Mouse (Mus musculus): ENCODE measurements at regions not wholly inside any gene's neighbourhood (a gene's known extent, or its start where the extent isn't known, plus 50 kb on each side); places are given as distances from the start of the nearest gene placed in this dataset.
"Not testable (repeated sequence)": the region's sequence is repeated elsewhere in the genome, so short reads cannot be mapped to it uniquely, and the experiment has no call there.

DNA sequence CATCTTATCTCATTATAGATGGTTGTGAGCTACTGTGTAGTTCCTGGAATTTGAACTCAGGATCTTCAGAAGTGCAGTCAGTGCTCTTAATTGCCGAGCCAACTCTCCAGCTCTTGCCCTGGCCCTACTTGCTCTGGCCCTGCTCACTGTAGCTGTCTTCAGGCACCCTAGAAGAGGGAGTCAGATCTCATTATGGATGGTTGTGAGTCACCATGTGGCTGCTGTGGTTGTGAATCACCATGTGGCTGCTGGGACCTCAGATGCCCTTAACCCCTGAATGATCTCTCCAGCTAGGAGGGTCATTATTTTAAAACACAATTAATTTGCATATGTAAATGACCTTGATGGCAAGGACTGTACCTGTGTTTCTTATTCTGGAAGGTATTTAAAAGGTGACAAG lies 249.1 kb upstream of the Pfkp start:
- ATAC-seq, result no peak
- Histone ChIP-seq H3K4me1 (replicated peaks) (no peaks in the 10 kb centered on the region), H3K4me2 (replicated peaks) (no peak overlapping the region), H3K9ac (no peak overlapping the region), H3K36me3 (no peaks in the 10 kb centered on the region), H3K4me3 (replicated peaks) (no peak overlapping the region), H3K27ac (no peak overlapping the region), H3K9me3 (no peaks in the 10 kb centered on the region), H3K27me3 (replicated peaks) (no peaks in the 10 kb centered on the region)
- 68% methylated on average over 1 of the region's 1 CpGs for WGBS

DNA sequence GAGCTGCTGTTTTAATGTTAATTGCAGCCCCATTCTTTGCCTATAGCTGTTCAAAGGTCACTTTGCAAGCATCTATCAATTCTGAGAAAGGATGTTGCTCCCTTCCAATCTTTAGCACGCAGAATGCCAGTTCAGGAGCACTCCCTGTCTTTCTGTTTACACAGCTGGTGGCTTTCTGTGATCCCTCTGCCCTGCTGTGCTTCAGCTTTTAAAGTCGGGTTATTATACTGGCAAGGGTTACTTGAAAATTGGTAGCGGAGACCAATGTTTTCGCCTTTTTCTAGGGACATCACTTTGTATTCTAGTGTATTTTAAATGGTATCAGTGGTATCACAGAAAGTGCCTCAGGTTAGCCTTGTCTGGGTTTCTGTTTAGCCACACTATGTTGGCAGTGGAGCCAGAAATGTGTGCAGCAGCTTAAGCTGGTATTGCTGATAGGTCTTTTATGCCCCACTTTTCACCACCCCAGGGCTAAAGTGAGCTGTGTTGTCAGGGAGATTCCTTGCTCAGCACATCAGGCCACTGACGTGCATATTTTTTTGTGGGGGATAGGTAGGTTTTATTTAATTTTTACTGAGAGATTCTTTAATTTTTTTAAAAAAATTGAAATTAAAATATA lies 243.0 kb upstream of the Pfkp start:
- H3K4me2 ChIP-seq (replicated peaks), result no peak overlapping the region
- no peaks in the 10 kb centered on the region for H3K27me3 ChIP-seq (replicated peaks)
- no peaks in the 10 kb centered on the region for H3K9me3 ChIP-seq
- H3K9ac ChIP-seq, result no peak overlapping the region
- H3K27ac ChIP-seq, result no peak overlapping the region
- no peaks in the 10 kb centered on the region for H3K4me1 ChIP-seq (replicated peaks)
- no peaks in the 10 kb centered on the region for H3K36me3 ChIP-seq
- H3K4me3 ChIP-seq (replicated peaks), result no peak overlapping the region
- WGBS, result 47% methylated on average over 5 of the region's 5 CpGs
- peak; percentile 45; the same call in 1 of the 2 replicates for ATAC-seq

DNA sequence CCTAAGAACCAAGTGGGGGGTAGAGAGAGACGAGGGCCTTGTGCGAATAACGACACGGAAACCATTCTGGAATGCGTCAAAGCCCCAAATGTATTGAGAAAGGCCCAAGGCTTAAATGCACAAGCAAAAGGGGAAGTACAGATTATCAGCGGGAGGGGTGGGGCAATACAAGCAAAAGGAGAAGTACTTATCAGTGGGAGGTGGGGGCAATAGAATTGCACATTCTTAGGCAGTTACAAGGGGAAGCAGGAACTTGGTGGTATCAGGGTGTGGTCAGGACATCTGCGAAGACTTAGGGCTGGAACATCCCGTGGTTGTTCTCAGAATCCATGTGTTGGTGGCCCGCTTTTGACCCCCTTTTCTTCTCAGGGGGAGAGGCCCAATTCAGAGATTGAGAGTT lies 240.9 kb upstream of the Pfkp start:
- not testable (repeated sequence) for H3K4me2 ChIP-seq (replicated peaks); H3K4me1 ChIP-seq (replicated peaks); H3K27ac ChIP-seq; H3K4me3 ChIP-seq (replicated peaks); H3K9ac ChIP-seq; H3K36me3 ChIP-seq; ATAC-seq; H3K9me3 ChIP-seq; H3K27me3 ChIP-seq (replicated peaks)
- 80% methylated on average over 9 of the region's 9 CpGs for WGBS

DNA sequence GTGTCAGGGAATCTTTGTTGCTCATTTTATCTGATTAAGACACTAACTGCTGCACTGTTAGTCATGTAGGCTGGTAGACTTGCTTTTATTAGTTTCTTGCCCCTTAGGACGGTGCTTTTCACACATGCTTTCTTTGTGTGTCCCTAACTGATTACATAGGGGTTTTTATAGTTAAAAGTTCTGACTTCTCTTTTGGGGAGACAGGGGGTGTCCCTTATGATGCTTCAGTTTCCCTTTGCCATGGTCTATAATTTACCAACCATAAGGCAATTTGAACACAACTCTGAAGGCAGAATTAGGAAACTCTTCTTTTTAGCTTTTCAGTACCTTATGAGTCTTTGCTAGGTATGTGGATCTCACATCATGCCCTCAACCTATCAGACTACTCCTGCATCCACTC lies 239.8 kb upstream of the Pfkp start:
- no peaks in the 10 kb centered on the region for H3K9me3 ChIP-seq
- H3K4me3 ChIP-seq (replicated peaks), result no peak overlapping the region
- H3K9ac ChIP-seq, result no peak overlapping the region
- no peaks in the 10 kb centered on the region for H3K4me1 ChIP-seq (replicated peaks)
- WGBS, result 88% methylated on average over 1 of the region's 1 CpGs
- no peaks in the 10 kb centered on the region for H3K36me3 ChIP-seq
- H3K27me3 ChIP-seq (replicated peaks), result no peaks in the 10 kb centered on the region
- H3K27ac ChIP-seq, result no peak overlapping the region
- no peak for ATAC-seq
- H3K4me2 ChIP-seq (replicated peaks), result no peak overlapping the region

DNA sequence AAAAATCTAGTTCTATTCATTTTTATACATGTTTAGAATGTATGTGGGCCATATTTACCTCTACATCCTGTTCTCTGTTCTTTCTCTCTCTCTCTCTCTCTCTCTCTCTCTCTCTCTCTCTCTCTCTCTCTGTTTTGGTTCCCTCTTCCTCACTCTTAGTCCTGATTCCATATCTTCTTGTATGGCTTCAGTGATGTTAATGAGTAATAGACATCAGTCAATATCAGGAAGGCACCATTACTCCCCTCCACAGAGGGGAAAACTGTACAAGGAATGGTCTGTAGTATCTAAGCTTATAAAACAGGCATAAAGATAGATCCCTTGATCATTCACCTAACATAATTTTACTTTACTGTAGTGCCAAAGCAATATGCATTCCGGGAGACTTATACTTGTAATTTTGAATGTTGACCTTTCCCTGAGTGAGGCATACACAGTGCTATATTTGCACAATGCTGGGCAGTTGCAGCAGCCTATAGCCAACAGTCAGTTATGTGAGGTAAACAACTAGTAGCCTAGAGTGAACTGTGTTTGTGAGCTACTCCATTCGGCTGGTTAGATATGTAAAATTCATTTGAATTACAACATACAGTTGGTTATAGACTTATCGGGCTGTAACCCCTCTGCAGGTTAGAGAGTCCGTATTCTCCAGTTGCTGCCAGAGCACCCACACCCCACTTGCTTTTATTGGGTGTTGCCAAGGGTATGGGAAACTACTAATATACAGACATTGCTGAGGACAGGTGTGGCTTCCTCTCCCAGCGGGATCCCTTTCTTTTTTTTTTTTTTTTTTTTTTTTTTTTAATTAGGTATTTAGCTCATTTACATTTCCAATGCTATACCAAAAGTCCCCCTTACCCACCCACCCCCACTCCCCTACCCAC lies 228.7 kb upstream of the Pfkp start:
- WGBS, result 92% methylated on average over 5 of the region's 5 CpGs
- H3K27me3 ChIP-seq (replicated peaks), result no peaks in the 10 kb centered on the region
- ATAC-seq, result no peak
- H3K9me3 ChIP-seq, result no peaks in the 10 kb centered on the region
- no peak overlapping the region for H3K4me2 ChIP-seq (replicated peaks)
- H3K27ac ChIP-seq, result no peak overlapping the region
- no peak overlapping the region for H3K4me3 ChIP-seq (replicated peaks)
- no peaks in the 10 kb centered on the region for H3K36me3 ChIP-seq
- no peaks in the 10 kb centered on the region for H3K4me1 ChIP-seq (replicated peaks)
- H3K9ac ChIP-seq, result no peak overlapping the region

DNA sequence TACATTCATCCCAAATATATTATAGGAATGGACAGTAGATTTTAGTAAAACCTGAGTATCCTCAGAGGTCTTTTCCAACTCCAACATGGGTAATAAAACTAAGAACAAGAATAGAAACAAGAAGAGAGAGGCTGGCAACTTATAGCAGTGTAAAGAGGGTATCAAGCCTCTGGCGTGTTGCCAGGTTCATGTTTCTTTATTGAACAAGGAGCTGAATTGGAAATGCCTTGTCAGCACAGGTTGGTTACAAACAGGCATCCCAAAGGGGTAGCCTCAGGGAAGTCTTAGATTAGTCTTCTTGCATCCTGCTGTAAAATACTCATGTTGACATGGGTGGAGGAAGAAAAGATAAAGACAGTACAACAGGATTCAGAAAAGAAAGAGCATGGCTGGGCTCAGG lies 213.6 kb upstream of the Pfkp start:
- ATAC-seq, result no peak

DNA sequence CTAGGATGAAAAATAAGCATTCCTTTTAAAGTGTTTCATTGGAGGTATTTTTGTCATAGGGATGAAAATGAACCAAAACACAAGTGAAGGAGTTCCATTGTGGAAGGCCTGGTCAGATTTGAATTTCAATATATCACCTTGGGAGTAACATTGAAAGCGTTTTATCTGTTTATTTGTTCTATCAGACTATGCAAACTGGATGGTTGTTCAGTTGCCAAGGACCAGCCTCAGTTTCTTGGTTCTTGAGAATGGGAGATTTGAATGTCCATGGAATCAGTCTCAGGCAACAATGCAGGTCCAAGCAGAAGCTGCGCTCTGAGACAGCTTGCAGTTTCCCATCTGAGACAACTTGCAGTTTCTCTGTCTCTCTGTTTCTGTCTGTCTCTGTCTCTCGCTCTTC lies 211.0 kb upstream of the Pfkp start:
- 84% methylated on average over 3 of the region's 3 CpGs for WGBS
- no peaks in the 10 kb centered on the region for H3K36me3 ChIP-seq
- no peaks in the 10 kb centered on the region for H3K4me1 ChIP-seq (replicated peaks)
- H3K9me3 ChIP-seq, result no peaks in the 10 kb centered on the region
- H3K4me3 ChIP-seq (replicated peaks), result no peak overlapping the region
- no peak overlapping the region for H3K4me2 ChIP-seq (replicated peaks)
- H3K27ac ChIP-seq, result no peak overlapping the region
- ATAC-seq, result no peak
- H3K27me3 ChIP-seq (replicated peaks), result no peaks in the 10 kb centered on the region
- no peak overlapping the region for H3K9ac ChIP-seq

More for the DNA sequence above, 213.6 kb upstream of the Pfkp start:
- Histone ChIP-seq H3K9ac (no peak overlapping the region), H3K4me2 (replicated peaks) (no peak overlapping the region), H3K4me1 (replicated peaks) (no peaks in the 10 kb centered on the region), H3K36me3 (no peaks in the 10 kb centered on the region), H3K27me3 (replicated peaks) (no peaks in the 10 kb centered on the region), H3K27ac (no peak overlapping the region), H3K9me3 (no peaks in the 10 kb centered on the region), H3K4me3 (replicated peaks) (no peak overlapping the region)
- WGBS, result 89% methylated on average over 1 of the region's 1 CpGs

DNA sequence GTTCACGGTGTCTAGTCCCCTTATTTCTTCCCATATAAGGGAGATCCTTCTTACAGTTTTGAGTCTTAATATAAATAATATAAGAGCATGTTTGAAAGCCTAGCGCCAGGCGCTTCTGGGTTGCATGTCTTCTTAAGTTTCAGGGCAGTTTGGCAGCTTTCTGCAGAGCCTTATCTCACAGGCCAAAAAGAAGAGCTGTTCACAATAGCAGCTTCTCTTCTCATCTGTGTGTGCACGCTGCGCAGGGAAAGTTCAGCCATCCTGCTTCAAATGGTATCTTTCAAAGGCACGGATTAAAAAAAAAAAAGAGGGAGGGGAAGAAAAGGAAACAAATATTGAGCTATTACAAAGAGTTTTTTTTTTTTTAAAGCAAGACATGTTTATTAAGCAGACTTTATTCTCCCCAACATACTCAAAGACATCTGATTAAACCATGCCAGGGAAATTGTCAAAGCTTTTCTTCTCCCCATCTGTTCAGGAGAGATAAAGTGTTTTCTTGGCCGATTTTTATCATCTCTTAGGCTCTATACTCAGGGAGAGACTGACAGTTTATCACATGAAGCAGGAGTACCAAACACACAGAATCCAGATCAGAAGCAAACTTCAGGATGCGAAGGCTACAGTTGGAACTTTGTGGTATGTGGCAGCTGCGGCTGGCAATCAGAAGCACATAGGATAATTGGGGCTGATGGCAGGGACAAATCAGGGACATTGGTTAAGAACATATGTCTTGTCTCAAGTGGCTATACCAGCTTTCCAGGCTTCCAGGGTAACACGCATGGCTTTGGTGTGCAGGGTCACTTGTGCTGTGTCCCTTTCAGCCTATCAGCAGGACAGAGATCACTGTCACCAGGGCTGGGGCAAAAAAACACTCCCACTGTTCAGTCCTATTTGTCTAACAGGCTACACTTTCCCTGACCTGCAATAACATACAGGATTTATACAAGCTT lies 206.9 kb upstream of the Pfkp start:
- H3K9me3 ChIP-seq, result no peaks in the 10 kb centered on the region
- no peak overlapping the region for H3K27ac ChIP-seq
- WGBS, result 46% methylated on average over 10 of the region's 10 CpGs
- H3K36me3 ChIP-seq, result no peaks in the 10 kb centered on the region
- H3K4me1 ChIP-seq (replicated peaks), result no peaks in the 10 kb centered on the region
- no peak overlapping the region for H3K9ac ChIP-seq
- ATAC-seq, result peak; percentile 34; the same call in 1 of the 2 replicates
- no peak overlapping the region for H3K4me2 ChIP-seq (replicated peaks)
- no peaks in the 10 kb centered on the region for H3K27me3 ChIP-seq (replicated peaks)
- H3K4me3 ChIP-seq (replicated peaks), result no peak overlapping the region

DNA sequence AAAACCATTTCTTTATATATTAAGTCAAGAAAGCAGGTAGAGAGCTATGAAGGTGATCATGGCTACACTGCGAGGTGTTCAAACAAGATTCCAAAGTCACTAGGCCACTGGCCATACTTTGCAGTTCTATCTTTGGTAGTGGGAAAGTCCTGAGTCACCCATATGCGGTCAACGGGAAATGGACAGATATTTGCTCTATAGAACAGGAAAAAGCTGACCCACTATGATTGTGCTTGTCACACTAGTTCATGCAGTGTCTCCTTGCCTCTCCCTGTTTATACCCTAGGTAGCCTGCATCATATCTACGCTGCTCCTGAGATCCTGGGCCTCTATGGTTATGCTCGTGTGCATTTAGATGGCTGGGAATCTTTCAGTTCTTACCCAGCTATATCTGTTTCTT lies 188.9 kb upstream of the Pfkp start:
- ATAC-seq, result no peak
- no peaks in the 10 kb centered on the region for H3K27me3 ChIP-seq (replicated peaks)
- H3K4me1 ChIP-seq (replicated peaks), result no peaks in the 10 kb centered on the region
- no peak overlapping the region for H3K9ac ChIP-seq
- no peak overlapping the region for H3K4me3 ChIP-seq (replicated peaks)
- no peak overlapping the region for H3K4me2 ChIP-seq (replicated peaks)
- 81% methylated on average over 5 of the region's 5 CpGs for WGBS
- no peaks in the 10 kb centered on the region for H3K9me3 ChIP-seq
- H3K36me3 ChIP-seq, result no peaks in the 10 kb centered on the region
- H3K27ac ChIP-seq, result no peak overlapping the region

DNA sequence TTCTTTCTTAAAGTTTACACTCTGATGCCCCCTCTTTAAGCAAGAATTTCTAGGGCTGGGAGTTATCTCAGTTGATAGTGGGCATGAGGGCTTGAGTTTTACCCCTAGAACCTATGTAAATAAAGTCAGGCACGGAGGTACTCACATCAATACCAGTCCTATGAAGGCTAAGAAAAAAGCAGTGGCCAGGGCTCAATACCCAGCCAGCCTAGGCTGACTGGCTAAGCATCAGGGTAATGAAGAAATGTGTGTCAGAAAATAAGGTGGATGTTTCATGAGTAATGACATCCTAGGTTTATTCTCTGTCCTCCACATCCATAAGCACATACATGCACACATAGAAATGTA lies 188.5 kb upstream of the Pfkp start:
- Histone ChIP-seq H3K36me3 (no peaks in the 10 kb centered on the region), H3K27ac (no peak overlapping the region), H3K4me3 (replicated peaks) (no peak overlapping the region), H3K9ac (no peak overlapping the region), H3K9me3 (no peaks in the 10 kb centered on the region), H3K27me3 (replicated peaks) (no peaks in the 10 kb centered on the region), H3K4me1 (replicated peaks) (no peaks in the 10 kb centered on the region), H3K4me2 (replicated peaks) (no peak overlapping the region)
- no peak for ATAC-seq
- 58% methylated on average over 1 of the region's 1 CpGs for WGBS

DNA sequence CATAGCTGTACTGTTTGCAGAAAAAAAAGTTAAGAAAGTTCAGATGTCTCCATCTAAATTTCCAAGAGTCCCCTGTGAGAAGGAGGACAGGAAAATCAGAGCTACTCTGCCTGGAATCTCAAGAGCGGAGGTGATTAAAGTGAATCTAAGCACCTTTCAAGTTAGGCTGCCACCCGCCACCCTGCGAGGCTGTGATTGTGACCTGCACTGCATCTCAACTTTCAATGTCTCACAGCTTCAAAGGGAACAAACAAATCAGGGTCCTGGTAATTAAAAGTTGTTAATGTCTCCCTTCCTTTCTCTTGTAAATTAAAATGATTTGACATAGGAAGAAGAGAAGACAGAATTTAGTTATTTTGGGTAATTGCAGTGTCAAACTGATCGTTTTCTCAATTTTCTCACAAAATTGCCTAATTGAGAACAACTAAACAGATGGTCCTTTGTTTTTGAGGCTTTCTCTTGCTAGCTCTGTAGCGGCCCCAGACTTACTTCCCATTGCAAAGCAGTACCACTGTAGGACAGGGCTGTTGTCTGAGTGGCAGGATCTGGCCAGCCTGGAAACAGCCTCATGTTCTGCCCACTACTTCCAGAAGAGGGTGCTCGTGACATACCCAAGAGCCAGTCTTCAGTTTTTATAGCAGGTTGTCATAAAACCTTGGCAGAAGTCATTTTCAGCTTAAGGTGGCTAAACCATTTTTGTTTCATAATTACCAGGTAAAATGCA lies 187.9 kb upstream of the Pfkp start:
- Histone ChIP-seq H3K4me3 (replicated peaks) (no peak overlapping the region), H3K9me3 (no peaks in the 10 kb centered on the region), H3K4me1 (replicated peaks) (no peaks in the 10 kb centered on the region), H3K27ac (no peak overlapping the region), H3K4me2 (replicated peaks) (no peak overlapping the region), H3K36me3 (no peaks in the 10 kb centered on the region), H3K9ac (no peak overlapping the region), H3K27me3 (replicated peaks) (no peaks in the 10 kb centered on the region)
- ATAC-seq, result peak; percentile 87
- 45% methylated on average over 6 of the region's 6 CpGs for WGBS

DNA sequence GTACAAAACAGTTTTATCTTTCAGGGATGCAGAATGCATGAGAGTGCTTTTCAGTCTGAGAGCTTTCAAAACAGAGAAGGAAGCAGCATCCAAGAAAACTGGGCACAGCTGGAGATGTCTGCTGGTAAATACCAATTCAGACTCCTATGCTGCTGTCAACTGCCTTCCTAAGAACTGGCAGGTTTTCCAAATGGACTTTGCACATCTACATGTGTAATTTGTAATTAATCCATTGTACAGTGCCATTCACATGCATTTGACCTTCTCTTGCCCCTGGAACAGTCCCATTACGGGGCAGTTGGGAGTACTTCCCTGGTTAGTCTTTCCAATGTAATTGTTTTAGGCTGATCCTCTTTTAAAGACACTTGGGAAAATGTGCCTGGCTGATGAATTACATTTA lies 181.3 kb upstream of the Pfkp start:
- Histone ChIP-seq H3K4me2 (replicated peaks) (no peak overlapping the region), H3K27ac (no peak overlapping the region), H3K9me3 (no peaks in the 10 kb centered on the region), H3K36me3 (no peaks in the 10 kb centered on the region), H3K4me1 (replicated peaks) (no peaks in the 10 kb centered on the region), H3K9ac (no peak overlapping the region), H3K27me3 (replicated peaks) (no peaks in the 10 kb centered on the region), H3K4me3 (replicated peaks) (no peak overlapping the region)
- no peak for ATAC-seq
- 70% methylated on average over 1 of the region's 1 CpGs for WGBS

All from intestine, embryonic 15.5 days (tissue).